Mouse (Mus musculus) spleen, adult 12 weeks (tissue): ENCODE results near the gene Rps6ka2.
"Not testable (repeated sequence)": the region's sequence is repeated elsewhere in the genome, so short reads cannot be mapped to it uniquely, and the experiment has no call there.

Experiments used
- DNase-seq: peaks from one replicate; pipeline ENCODE4 v3.0.0; 2022; ENCODE audit warnings: low spot score

The Rps6ka2 gene

DNA sequence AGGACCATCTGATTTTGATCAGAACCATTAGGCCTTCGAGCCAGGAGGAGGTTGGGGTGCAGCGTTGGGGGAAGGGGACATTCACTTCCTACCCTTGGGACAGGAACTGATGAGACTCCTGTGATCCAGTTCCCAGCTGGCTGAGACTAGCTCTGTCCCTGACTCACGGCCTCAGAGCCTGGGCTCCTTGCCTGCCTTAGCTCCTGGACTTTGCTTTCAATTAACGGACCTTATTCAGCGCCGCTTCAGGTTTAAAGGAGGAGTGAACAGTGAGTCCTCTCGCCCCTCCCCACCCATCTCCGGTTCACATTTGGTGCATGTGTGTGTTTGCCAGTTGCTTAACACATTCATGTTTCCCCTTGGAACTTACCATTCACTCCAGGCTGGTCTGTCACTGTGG, 100.6 kb downstream of the Rps6ka2 start:
- no peak for DNase-seq

DNA sequence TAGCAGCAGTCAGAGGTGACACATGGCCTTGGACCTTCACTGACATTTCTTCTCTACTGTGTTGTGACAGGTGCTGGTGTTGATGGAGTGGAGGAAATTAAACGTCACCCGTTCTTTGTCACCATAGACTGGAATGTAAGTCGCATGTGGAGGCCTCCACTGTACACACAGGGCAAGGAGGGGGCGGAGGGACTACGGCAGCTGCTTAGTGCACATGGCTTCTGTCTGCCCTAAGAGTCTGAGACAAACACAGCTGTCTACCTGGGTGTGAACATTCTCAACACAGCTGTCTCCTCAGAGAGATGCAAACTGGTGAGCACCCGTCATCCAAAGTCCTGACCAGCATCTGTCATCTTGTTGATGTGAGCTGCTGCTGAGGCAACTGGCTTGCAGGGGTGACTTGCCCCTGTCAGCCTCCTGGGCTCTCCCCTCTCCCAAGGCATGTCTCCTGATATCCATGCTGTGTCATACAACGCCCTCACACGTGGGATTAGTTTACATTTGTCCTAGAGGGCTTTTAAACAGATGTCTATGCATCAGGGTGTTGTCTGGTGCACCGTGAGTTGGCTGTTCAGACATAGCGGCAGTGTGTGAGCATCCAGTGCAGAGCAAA, 101.7 kb downstream of the Rps6ka2 start:
- DNase-seq = no peak

DNA sequence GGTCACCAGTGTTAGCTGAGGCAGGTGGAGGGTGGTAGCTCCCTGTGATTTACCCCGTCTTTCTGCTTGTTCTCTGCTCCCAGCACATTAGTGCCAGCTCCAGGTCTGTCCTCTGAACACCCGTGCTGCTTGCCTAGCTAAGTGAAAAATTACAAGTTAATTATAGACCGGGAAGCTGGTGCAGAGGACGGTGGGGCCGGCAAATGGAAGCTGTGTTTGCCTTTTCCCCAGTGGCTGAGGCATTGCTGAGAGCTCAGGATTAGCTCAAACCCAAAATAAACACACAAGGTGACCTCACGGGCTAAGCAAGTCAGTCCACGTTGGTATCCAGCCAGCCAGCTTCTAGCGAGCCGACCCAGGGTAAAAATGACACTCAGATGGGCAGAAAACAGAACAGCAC, 103.1 kb downstream of the Rps6ka2 start:
- DNase-seq = no peak

DNA sequence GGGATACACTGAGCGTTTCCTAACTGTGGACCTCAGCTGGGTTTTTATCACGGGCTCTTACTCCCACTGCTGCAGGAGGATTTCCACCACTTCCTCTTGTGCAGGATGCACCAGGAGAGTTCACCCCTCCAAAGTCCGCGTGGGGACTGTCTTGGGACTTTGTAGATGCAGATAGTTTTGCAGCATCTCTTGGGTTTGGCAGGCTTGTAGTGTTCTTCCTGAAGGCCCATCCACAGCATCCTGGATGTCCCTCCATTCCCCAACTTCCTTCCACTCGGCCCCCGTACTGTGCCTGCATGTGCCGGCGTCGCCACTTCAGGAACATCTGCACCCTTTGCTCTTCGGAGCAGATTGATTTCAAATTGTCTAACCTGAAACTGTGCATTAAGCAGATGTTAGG, 103.9 kb downstream of the Rps6ka2 start:
- no peak for DNase-seq

DNA sequence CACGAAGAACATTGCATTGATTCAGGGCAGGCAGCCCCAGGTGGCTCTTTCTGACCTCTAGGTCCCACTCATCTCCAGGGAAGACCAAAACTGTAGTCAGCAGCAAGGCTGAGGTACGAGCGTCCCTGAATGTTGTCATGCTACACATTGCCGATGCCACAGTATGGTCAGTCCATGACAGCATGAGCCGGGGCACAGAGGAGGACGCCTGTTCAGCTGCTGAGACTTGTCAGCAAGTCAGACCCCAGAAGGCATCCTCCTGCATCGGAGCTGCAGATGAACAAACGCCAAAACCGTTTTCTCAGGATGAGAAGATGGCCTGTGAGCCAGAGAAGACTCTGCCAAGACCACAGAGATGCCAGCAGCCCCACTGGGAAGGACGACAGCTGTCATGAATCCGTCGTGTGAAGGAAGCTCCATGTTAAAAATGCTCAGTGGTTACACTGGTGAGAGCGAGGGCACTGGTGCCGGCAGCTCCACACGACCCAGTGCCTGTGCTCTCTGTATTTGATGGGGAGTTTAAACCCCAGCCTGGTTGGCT, 108.9 kb downstream of the Rps6ka2 start:
- no peak for DNase-seq

DNA sequence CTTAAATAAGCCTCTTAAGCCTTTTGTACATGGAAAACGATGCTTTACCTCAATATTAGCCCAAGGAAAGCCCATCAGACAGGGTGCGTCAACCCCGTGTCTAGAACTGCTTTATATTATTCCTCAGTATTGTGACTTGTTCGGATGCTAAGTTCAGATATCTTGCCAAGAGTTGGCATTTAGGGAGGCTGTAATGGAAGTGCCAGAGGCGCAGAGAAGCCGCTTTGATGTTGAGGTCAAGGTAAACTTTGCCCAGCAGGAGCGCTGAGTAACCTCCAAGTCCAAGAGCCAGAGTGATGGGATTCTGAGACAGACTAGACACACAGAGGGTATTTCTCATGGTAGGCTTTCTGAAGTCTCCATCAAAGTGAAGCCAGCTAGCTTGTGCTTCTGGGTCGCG, 109.3 kb downstream of the Rps6ka2 start:
- no peak for DNase-seq

DNA sequence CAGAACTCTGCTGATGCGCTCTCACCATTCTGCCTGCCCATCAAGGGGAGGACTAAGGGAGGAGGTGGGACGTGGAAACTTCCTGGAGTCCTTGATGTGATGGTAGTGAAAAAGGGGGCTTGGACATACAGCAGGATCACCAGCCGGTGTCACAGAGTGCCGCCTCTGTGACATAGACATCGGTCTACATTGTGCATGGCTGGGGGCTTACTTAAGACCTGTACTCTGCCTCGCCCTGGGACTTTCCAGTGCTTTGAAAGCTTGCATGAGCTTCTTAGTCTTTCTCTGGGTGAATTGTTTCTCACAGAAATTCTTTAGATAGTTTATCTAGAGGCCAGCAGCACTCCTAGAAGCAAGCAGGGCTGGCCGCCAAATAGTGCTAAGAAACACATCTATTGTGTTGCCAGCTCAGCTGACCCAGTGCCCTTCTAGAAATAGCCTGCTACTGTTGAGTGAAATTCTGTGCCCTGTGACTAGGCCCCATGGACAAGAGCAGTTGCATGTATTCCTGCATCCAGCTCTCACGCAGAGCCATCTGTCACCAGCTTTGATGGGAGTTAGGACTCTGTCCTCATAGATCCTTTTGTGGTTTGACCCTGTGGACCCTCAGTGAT, 114.5 kb downstream of the Rps6ka2 start:
- DNase-seq = no peak

DNA sequence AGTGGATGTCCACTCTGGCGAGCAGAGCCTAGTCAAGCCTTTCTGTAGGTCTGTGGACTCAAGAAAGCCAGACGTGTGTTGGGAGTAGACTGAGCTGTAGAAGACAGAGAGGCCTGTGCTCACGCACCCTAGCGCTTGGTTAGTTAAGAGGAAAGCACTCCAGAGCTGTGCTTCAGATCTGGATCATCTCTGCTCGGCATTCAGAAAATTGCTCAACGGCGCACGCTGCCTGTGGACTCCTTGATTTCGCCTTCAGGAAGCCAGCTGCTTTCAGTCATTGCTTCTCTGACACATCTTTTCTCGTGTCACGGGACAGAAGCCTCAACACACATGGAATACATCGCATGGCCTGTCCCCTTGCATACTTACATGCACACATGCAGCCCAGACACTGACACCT, 115.4 kb downstream of the Rps6ka2 start:
- no peak for DNase-seq

DNA sequence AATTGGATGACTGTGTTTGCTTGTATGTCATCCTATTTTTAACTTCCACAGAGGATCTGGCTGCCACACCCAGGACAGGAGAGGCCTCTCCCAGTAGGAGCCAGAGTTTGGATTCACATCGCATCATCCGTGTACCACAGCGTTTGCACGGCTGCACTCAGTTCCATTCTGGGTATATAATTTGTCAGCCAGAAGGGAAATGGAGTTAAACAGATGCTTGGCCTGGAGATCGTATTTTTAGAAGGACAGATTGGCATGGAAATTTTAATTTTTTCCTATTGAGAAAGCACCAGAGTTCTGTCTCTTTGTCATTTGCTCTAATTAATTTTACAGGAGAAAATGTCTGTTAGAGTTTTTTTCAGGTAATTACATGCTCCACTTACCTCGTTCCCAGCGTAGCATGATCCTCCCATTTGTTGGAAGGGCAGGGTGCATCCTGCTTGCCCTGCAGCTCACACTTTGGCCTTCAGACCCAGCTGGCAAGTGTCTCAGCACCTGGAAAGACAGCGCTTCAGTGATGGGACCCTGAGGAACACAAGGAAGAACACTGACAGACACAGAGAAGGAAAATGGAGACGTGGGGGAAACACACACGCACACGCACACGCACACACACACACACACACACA, 116.6 kb downstream of the Rps6ka2 start:
- no peak for DNase-seq

DNA sequence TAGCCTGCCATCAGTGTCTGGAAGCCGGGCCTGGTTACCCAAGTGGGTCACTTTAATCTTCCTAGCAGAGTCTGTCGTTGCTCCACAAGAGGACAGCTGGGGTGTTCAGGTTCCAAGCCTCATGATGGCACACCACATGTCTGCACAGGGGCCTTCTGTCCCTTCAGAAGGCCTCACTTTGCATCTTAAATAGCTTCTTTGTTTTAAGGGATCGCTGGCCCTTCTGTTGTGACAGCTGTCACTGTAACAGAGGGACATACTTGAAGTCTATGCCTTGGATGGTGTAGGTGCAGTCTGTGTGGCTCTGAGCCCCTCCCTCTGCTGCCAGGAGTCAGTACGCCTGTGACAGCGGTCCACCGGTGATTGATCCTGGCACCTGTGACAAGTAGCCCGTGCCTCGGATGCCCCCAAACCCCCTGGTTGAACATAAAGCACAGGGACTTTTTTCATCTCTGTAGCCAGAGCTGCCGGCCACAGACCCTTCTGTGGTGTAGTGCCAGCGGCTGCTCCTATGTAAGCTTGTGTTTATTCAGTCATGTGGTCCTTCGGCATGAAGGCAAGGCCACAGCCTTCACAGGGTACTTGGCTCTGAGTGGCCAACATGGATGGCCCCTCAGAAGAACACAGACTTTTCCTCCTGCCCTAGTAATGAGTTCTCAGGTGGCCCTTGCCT, 122.2 kb downstream of the Rps6ka2 start:
- DNase-seq = no peak

DNA sequence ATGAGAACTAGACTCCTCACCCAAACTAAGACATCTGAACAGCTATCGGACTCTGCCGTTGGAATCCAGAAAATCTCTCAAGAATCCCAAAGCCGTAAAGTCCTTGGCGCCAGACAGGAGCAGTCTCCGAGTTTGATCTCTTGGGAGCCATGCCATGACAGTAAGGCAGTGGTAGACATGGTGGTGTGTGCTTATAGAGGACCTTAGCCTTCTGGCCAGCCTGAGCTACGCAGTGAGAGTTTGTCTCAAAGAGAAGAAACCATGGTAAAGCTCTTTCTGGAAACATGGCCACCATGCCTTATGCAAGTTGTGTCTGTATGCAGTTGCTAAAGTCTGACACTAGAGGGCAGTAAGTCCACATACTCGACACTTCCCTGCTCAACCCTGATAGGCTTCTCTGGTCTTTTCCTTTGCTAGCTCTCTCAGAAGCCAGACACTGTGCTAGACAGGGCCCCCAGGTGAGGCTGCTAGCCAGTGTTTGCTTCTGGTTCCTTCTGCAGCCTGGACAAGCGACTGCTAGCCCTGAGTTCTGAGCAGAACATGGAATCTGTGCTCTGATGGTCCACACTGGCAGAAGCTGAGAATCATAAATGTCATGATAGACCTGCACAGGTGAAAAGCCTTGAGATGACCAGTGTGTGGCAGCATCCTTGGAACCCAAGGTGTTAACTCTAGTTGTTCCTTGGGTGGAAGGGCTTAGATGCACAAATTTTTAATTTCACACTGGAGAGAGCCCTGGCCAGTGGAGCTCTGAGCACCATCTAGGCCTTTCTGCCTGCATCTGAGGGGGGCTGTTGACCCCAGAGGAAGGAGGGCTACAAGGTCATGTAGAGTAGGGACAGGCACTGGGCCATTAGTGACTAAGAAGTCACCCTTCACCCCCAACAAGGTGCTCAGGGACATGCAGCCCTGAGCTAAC, 136.6 kb downstream of the Rps6ka2 start:
- not testable (repeated sequence) for DNase-seq

DNA sequence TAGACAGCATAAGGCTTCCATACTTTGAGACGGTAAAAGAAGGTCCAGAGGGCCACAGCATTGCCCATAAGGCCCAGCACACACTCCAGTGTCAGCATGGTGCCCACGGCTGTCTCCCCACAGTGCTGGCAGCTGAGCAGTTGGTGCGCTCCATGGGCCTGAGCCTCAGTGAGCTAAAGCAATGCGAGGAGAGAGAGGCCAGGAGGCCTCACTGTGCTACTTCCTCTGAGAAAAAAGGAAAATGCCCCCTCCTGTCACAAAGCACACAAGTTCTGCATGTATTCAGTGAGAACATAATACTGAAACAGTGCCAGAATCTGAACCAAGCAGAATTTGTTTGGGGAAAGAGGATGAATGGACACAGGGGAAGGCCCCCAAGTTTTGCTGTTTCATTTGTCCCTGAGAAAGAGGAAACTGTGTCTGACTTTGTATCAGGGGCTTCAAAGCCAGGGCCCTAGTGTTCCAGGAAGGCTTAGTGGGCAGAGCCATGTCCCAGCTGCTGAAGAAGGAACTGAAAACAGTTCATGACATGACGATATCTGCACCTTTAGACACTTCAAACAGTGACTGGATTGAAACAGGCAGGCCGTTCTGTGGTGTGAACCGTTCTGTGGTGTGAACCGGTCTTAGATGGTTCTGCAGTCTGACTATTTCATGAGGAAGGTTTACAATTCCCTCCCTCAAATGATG, 145.9 kb downstream of the Rps6ka2 start:
- peak; percentile 2 for DNase-seq

DNA sequence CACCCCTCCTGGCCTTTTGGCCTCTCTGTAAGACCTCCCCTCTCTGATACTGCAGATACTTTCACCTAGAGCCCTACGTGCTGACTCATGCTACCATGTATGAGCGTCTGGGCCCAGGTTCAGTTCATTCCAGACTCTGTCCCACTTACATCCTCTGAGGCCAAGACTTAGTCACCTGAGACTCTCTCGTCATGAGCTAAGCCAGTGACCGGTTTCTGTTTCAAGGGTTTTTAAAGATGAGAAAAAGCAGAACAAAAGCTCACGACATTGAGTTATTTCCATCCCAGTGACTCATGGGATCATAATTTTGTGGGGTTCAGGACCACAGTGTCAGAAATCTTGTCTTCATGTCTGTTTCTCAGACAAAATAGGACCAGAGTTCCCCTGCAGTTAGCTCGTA, 149.9 kb downstream of the Rps6ka2 start:
- not testable (repeated sequence) for DNase-seq

DNA sequence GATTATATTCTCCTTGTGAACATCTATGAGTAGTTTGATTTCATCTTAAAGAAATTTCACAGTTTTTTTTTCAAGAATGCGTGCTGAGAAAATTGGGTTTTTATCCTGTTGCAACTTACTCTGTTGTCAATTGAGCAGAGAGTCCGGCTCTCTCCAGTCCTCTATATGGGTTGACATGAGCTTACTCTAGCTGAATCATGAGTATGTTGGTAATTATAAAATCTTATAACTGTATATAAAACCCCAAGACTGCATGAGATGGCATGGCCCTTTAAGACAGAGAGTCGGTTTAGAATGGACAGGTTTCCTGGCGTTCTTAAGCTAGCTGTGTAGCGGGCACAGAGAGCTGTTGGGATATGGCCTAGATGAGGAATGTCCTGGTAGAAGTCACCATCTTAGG, 154.4 kb downstream of the Rps6ka2 start, which contains the start of gene Tcp10a:
TSS of gene Tcp10a (plus strand) at position 301 of the 400 bp plus-strand sequence.
- not testable (repeated sequence) for DNase-seq

DNA sequence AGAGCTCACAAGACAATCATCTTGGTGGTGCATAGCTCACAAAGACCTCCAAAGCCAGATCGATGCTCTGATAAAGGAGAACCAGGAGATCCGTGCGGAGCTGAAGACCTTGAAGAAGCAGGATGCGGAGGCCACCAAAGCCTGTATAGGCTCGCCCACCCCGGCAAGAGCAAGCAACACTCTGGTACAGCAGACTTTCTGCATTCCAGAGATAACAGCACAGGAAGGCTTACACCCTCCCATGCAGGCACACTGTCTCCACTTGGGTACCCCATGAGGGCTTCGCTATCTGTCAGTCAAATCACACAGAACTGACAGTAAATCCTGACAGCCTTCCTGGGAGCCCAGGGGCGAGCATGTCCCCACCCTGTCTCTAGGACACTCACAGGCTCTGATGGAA, 156.5 kb downstream of the Rps6ka2 start:
- not testable (repeated sequence) for DNase-seq

DNA sequence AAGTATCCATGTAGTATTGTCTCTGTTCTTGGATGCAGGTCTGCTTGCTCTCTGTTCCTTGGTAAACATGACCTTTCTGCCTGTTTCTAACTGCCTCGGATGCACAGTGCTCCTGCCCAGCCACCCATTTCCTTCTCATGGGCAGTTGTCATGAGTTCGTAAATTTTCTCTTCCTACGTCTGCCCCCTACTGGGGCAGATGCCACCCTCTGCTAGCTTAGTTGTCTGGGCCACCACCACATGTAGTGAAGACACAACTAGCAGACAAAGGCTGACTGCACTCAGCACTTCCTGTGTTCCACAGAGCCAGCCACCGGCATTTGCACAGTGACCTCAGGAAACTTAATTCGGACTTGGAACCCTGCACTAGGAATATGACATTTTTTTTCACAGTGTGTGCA, 162.8 kb downstream of the Rps6ka2 start:
- not testable (repeated sequence) for DNase-seq

DNA sequence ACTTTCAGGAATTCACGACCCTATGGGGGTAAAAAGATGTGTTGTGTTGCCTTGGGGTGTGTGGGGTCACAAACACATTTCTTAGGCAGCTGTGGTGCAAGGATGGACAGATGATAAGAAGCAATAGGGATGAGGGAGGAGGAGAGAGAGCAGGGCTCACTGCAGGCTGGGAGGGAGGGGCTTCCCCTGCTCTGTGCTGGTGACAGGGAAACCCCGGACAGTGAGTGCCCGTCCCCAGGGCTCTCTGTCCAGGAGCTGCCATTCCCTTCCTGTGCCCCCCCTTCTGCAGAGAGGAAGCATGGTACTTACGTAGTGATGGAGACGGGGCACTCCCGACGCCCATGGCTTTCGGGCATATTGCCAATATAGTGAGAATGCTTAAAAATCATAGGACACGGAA, 167.5 kb downstream of the Rps6ka2 start:
- DNase-seq = not testable (repeated sequence)

DNA sequence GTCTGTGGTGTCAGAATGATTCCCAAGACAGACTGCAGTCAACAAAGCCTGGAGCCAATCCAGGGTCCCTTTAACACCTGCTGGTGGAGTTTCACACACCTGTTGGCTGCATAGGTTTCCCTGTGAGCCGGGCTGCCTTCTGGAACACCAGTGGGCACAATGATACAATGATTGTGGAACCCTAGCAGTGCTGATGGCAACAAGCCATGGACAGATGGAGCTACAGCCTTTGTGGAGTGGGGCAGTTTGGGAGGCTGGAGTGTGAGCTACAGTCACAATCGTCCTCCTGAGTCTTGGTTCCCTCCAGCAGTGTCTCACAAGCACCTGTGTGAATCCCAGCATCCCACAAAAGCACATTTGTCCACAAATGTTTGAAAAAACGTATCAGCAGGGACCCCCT, 178.8 kb downstream of the Rps6ka2 start:
- DNase-seq = not testable (repeated sequence)

DNA sequence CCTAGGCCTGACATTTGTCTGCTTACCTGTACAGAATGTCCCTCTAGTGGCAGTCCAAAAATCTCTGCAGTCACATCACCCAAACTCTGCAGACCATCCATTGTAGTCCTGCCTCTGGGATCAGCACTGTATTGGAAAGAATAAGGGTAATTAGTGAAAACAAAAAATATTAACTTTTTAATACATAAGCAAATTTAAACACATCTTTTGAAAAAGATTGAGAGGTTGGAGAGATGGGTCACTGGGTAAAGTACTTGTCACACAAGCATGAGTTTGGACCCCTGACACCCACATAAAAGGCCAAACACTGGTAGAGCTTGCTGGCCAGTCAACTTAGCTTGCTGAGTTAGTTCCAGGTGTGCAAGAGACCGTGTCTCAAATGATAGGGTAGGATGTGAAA, 182.7 kb downstream of the Rps6ka2 start, which contains the start of gene Ttll2:
TSS of gene Ttll2 (minus strand) at position 101 of the 400 bp plus-strand sequence.
- not testable (repeated sequence) for DNase-seq
